Mouse (Mus musculus) retina, embryonic 14.5 days (tissue): ENCODE measurements around the gene Ammecr1.

Source experiments
- DNase-seq: peaks from one replicate; pipeline ENCODE4 v3.0.0-alpha.2; 2015; ENCODE audit warnings: low spot score

The Ammecr1 gene

DNA sequence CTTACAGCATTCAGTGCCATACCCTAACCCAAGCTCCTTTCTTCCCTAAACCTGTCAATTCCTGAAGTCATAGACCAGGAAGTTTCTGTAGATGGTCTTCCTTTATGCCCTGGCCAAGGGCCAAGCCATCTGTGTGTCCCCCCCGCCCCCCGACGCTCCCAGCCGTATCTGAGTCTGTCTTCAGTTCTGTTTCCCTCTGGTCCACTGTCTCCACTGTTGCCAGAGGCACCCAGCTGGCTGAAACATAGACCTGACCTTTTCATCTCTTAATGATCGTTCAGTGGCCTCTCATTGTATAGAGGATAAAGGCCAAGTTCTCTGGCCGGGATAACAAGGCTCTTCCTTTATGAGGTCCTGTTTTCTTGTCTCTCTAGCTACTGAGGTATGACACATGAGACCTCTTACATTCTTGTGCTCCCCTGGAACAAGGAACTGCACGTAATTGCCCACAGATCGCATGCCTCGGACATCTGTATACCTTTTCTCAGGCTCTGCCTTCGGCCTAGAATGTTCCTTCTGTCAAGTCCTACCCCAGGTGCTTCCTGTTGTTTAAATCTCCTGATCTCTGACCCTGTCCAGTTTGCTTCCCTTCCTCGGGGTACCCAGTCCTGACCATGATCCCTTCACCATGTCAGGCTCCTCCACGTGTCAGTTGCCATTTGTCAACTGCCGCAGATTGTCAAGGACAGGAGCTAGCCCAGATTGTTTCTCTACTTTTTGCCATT lies 138.2 kb downstream of the Ammecr1 start:
- DNase-seq = no peak

GRCm38 (mm10) chrX:142827644-142828043 lies 138.9 kb downstream of the Ammecr1 start:
- no peak for DNase-seq

DNA sequence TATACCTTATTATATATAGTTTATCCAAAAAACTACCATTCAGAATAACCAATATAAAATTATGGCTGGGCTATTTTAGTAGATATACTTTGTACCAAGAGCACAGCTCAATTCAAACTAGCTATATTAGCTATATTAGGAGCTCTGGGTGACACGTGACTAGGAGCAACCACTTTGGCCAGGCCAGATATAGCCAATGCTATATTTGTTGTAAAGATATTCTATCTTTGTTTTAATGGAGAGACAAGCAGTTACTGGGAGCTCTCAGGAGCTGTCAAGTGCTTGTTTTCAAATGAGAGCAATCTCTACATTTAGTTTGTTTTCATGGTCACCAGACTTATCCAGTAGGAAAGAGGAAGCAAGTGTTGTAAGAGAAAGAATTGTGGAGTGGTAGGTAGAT lies 141.2 kb downstream of the Ammecr1 start:
- DNase-seq = no peak

DNA sequence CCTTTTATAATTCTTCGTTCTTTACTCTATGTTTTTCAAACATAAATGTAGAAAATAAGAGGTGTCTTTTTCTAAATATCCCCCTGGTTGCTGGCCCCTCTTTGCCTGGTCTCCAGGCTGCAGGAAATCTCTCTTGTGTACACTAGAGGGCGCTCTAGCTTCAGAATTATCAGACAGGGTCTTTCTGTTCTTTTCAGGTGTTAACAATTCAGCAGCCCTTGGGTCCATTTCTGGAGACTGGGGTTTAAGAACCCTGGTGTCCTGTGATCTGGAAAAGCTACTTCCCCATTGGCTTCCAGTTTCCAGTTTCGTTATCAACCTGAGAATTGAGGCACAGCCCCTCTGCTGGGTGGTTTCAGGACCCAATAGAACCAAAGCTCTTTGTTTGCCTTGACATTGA lies 144.7 kb downstream of the Ammecr1 start:
- peak; percentile 64 for DNase-seq

DNA sequence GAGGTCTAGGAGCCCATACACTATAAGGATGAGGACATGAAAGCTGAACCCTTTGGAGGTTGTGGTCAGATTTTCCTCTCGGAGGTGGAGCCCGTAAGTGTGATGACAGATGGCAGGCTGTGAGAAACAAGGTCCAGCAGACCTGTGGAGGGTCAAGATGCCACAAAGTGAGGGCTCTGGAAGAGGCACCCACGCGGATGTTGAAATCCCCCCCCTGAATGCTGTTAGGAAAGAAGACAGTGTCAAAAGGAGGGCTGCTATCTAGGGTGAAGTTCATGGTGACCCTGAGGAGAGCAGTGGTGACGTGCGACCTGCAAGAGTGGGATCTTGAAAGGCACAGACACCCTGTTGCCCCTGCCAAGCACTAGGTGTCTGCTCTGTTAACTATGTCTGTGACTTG lies 145.3 kb downstream of the Ammecr1 start:
- DNase-seq = no peak

- DNase-seq = peak; percentile 64
These were observed 148.4 kb downstream of the Ammecr1 start for GRCm38 (mm10) chrX:142818057-142818682.

GRCm38 (mm10) chrX:142813146-142813545 lies 153.4 kb downstream of the Ammecr1 start:
- peak; percentile 74 for DNase-seq

DNA sequence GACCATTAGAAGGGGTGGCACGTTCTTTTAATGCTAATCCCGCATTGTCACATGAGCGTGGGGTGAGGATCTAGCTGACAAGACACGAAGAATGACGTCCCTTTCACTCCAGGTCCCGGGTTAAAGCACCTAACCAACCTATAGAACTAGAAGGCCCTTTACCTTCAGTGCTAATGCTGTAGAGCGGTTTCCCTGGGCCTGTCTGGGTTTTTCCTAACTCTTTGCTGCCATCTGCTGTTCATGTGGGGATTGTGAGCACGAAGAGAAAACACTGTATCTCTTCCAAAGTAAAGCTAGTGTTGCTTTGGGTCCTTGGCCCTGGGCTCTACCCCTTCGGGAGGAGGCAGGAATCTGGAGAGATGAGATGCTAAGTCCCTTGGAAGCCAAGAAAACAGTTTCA lies 158.1 kb downstream of the Ammecr1 start:
- DNase-seq = peak; percentile 77

GRCm38 (mm10) chrX:142806620-142807061 lies 159.9 kb downstream of the Ammecr1 start:
- peak; percentile 38 for DNase-seq

DNA sequence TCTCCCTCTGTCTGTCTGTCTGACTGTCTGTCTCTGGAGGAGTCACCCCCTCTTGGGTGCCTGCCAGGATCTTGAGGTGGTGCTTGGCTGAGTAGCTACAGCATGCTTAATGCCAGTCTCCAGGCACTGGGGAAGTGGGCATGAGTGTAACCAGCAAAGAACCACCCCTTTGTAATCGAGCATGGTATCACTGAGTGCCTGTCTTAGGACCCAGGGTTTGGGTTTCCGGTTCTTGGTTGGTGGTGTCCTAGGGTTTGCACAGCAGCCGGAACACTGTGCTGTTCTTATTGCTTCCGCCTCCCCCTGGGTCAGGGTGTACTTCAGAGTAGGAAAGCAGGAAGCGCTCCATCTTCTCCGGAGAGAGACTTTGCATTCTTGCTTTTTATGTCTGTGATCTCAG lies 160.4 kb downstream of the Ammecr1 start:
- no peak for DNase-seq

- DNase-seq = no peak
These were observed 161.9 kb downstream of the Ammecr1 start for GRCm38 (mm10) chrX:142804596-142804995.
